Mouse (Mus musculus) limb, embryonic 13.5 days (tissue): ENCODE data around the gene Prss57. TPM values are rescaled to one million over a fixed set of nuclear protein-coding genes. Genes with fewer than 3 reads are reported as not detected.

Experiments used
- ATAC-seq: fragments of 200-750 bp; cut with Nextera tagmentation; 2 replicates; pipeline ENCODE4 v1.8.0; 2017; ENCODE audit warnings: low read depth, moderate number of reproducible peaks, moderate TSS enrichment; ENCODE audit not compliant: low FRiP score
- H3K27ac ChIP-seq: fragments of 300-500 bp; sonication (generic); 2 replicates; pipeline ENCODE4 v1.5.1; 2015; ENCODE audit warnings: inconsistent platforms, mild to moderate bottlenecking, moderate library complexity
- H3K27me3 ChIP-seq: fragments of 300-500 bp; sonication (generic); 2 replicates; pipeline ENCODE4 v1.6.1; 2015; ENCODE audit warnings: mild to moderate bottlenecking, inconsistent platforms
- H3K36me3 ChIP-seq: fragments of 300-500 bp; sonication (generic); 2 replicates; pipeline ENCODE4 v1.6.1; 2015; ENCODE audit warnings: inconsistent platforms, mild to moderate bottlenecking, moderate library complexity
- H3K4me1 ChIP-seq: fragments of 300-500 bp; sonication (generic); 2 replicates; pipeline ENCODE4 v1.6.1; 2015; ENCODE audit warnings: inconsistent platforms
- H3K4me2 ChIP-seq: fragments of 300-500 bp; sonication (generic); replicated peaks from 2 replicates; pipeline ENCODE4 v1.6.1; 2015; ENCODE audit warnings: inconsistent platforms, mild to moderate bottlenecking, moderate library complexity
- H3K4me3 ChIP-seq: fragments of 300-500 bp; sonication (generic); 2 replicates; pipeline ENCODE4 v1.5.1; 2015; ENCODE audit warnings: moderate library complexity, mild to moderate bottlenecking, inconsistent platforms
- H3K9ac ChIP-seq: fragments of 300-500 bp; sonication (generic); 2 replicates; pipeline ENCODE4 v1.6.1; 2015; ENCODE audit warnings: mild to moderate bottlenecking, inconsistent platforms
- H3K9me3 ChIP-seq: fragments of 300-500 bp; sonication (generic); 2 replicates; pipeline ENCODE4 v1.6.1; 2016; ENCODE audit warnings: inconsistent platforms
- WGBS: fragments of 180-500 bp; shearing (Covaris S2); methylation state at CpG from one replicate; pipeline ENCODE4 v1.1.7; 2015; 5-methylcytosine and 5-hydroxymethylcytosine counted together
- polyA plus RNA-seq: library from polyadenylated mRNA; unstranded; fragments of >200 nt; fragmentation: Nextera tagmentation; extraction: Ambion mirVana; gene quantifications from 2 replicates; pipeline ENCODE4 v1.2.1, GENCODE M21; 2015

The Prss57 gene
- polyA plus RNA-seq, 1 experiment from 2014 or later: 0.11 TPM

GRCm38 (mm10) chr10:79777103-79777531 is 13.6 kb downstream of the Prss57 start, which contains the start of gene Fstl3:
Gene Fstl3, plus strand, starts transcription at chr10:79777272.
- Histone ChIP-seq H3K27ac (no peak within 1 kb of the TSS; the same call in 1 of the 2 replicates), H3K4me1 (peaks cover 44% of the 10 kb centered on the region), H3K4me3 (peak within 1 kb of the TSS; percentile 54), H3K36me3 (no peaks in the 10 kb centered on the region), H3K9me3 (peaks cover 6% of the 10 kb centered on the region; the same call in 1 of the 2 replicates), H3K4me2 (peak within 1 kb of the TSS; percentile 81), H3K27me3 (peaks cover 42% of the 10 kb centered on the region), H3K9ac (peak within 1 kb of the TSS; percentile 74)
- no peak for ATAC-seq
- under 1% methylated on average over 39 of the region's 39 CpGs for WGBS

GRCm38 (mm10) chr10:79774486-79775279 is 16.1 kb downstream of the Prss57 start:
- peaks cover 31% of the 10 kb centered on the region for H3K4me1 ChIP-seq
- 69% methylated on average over 5 of the region's 5 CpGs for WGBS
- ATAC-seq: no peak
- no peak overlapping the region for H3K4me3 ChIP-seq
- no peak overlapping the region for H3K9ac ChIP-seq
- peaks cover 27% of the 10 kb centered on the region for H3K27me3 ChIP-seq
- H3K4me2 ChIP-seq: no peak overlapping the region
- no peak overlapping the region for H3K27ac ChIP-seq
- no peaks in the 10 kb centered on the region for H3K36me3 ChIP-seq
- H3K9me3 ChIP-seq: peaks cover 6% of the 10 kb centered on the region; the same call in 1 of the 2 replicates

GRCm38 (mm10) chr10:79773208-79773607 is 17.6 kb downstream of the Prss57 start:
- 87% methylated on average over 2 of the region's 2 CpGs for WGBS
- H3K9ac ChIP-seq: no peak overlapping the region

GRCm38 (mm10) chr10:79772320-79772719 is 18.4 kb downstream of the Prss57 start:
- Histone ChIP-seq H3K27me3 (0 out of 2 replicates have a peak, but pooled peaks cover 5% of the 10 kb centered on the region), H3K9ac (no peak overlapping the region), H3K4me3 (no peak overlapping the region), H3K9me3 (peaks cover 6% of the 10 kb centered on the region; the same call in 1 of the 2 replicates), H3K4me1 (peaks cover 17% of the 10 kb centered on the region), H3K27ac (no peak overlapping the region), H3K36me3 (no peaks in the 10 kb centered on the region), H3K4me2 (no peak overlapping the region)
- no peak for ATAC-seq
- 79% methylated on average over 3 of the region's 3 CpGs for WGBS

More at GRCm38 (mm10) chr10:79773208-79773607, 17.6 kb downstream of the Prss57 start:
- Histone ChIP-seq H3K4me3 (no peak overlapping the region), H3K4me1 (peaks cover 19% of the 10 kb centered on the region), H3K27me3 (peaks cover 13% of the 10 kb centered on the region), H3K9me3 (peaks cover 6% of the 10 kb centered on the region; the same call in 1 of the 2 replicates), H3K4me2 (no peak overlapping the region), H3K27ac (no peak overlapping the region), H3K36me3 (no peaks in the 10 kb centered on the region)
- ATAC-seq: no peak

- H3K27ac ChIP-seq: no peak overlapping the region
- peaks cover 25% of the 10 kb centered on the region for H3K4me1 ChIP-seq
- H3K27me3 ChIP-seq: no peaks in the 10 kb centered on the region
- H3K4me3 ChIP-seq: no peak overlapping the region
- no peaks in the 10 kb centered on the region for H3K9me3 ChIP-seq
- H3K9ac ChIP-seq: no peak overlapping the region
- ATAC-seq: no peak
- peaks cover 4% of the 10 kb centered on the region; the same call in 1 of the 2 replicates for H3K36me3 ChIP-seq
- 33% methylated on average over 4 of the region's 4 CpGs for WGBS
- H3K4me2 ChIP-seq: no peak overlapping the region
These were observed 21.4 kb downstream of the Prss57 start for GRCm38 (mm10) chr10:79769329-79769728.

- Histone ChIP-seq H3K9me3 (no peaks in the 10 kb centered on the region), H3K4me3 (no peak overlapping the region), H3K27me3 (no peaks in the 10 kb centered on the region), H3K4me2 (peak overlapping the region; percentile 97; the same call in 1 of the 2 replicates), H3K4me1 (peaks cover 29% of the 10 kb centered on the region), H3K27ac (no peak overlapping the region), H3K36me3 (peaks cover 4% of the 10 kb centered on the region; the same call in 1 of the 2 replicates), H3K9ac (no peak overlapping the region)
- ATAC-seq: no peak
- WGBS: 0% methylated on average over 5 of the region's 5 CpGs
These were observed 22.4 kb downstream of the Prss57 start for GRCm38 (mm10) chr10:79768400-79768799.

- peak overlapping the region; percentile 62 for H3K9ac ChIP-seq
- peak overlapping the region; percentile 97 for H3K4me2 ChIP-seq
- H3K4me3 ChIP-seq: peak overlapping the region; percentile 96
- H3K9me3 ChIP-seq: no peaks in the 10 kb centered on the region
- H3K27me3 ChIP-seq: no peaks in the 10 kb centered on the region
- ATAC-seq: peak; percentile 85
- peaks cover 29% of the 10 kb centered on the region for H3K4me1 ChIP-seq
- WGBS: 12% methylated on average over 40 of the region's 40 CpGs
- H3K27ac ChIP-seq: peak overlapping the region; percentile 86
- H3K36me3 ChIP-seq: peaks cover 10% of the 10 kb centered on the region; the same call in 1 of the 2 replicates
These were observed 23.2 kb downstream of the Prss57 start for GRCm38 (mm10) chr10:79767372-79768244.

- Histone ChIP-seq H3K27me3 (no peaks in the 10 kb centered on the region), H3K4me2 (peak within 1 kb of the TSS; percentile 97), H3K4me3 (peak within 1 kb of the TSS; percentile 96), H3K36me3 (peaks cover 19% of the 10 kb centered on the region), H3K27ac (peak within 1 kb of the TSS; percentile 92), H3K9me3 (no peaks in the 10 kb centered on the region), H3K4me1 (peaks cover 29% of the 10 kb centered on the region), H3K9ac (peak within 1 kb of the TSS; percentile 94)
- under 1% methylated on average over 78 of the region's 101 CpGs for WGBS
- ATAC-seq: peak; percentile 91
These were observed 24.0 kb downstream of the Prss57 start, which contains the start of gene Rnf126 for GRCm38 (mm10) chr10:79766508-79767325. Gene Rnf126, minus strand, starts transcription at chr10:79766952.

- peaks cover 25% of the 10 kb centered on the region for H3K36me3 ChIP-seq
- 8% methylated on average over 15 of the region's 16 CpGs for WGBS
- H3K27ac ChIP-seq: peak overlapping the region; percentile 92; the same call in 1 of the 2 replicates
- peak overlapping the region; percentile 94 for H3K9ac ChIP-seq
- ATAC-seq: no peak
- peaks cover 29% of the 10 kb centered on the region for H3K4me1 ChIP-seq
- H3K9me3 ChIP-seq: no peaks in the 10 kb centered on the region
- no peaks in the 10 kb centered on the region for H3K27me3 ChIP-seq
- H3K4me2 ChIP-seq: peak overlapping the region; percentile 97
- H3K4me3 ChIP-seq: peak overlapping the region; percentile 96
These were observed 24.7 kb downstream of the Prss57 start for GRCm38 (mm10) chr10:79766001-79766507.

GRCm38 (mm10) chr10:79765228-79765745 is 25.5 kb downstream of the Prss57 start:
- peaks cover 29% of the 10 kb centered on the region for H3K4me1 ChIP-seq
- H3K4me3 ChIP-seq: peak overlapping the region; percentile 96
- H3K27me3 ChIP-seq: no peaks in the 10 kb centered on the region
- peaks cover 33% of the 10 kb centered on the region for H3K36me3 ChIP-seq
- no peaks in the 10 kb centered on the region for H3K9me3 ChIP-seq
- H3K9ac ChIP-seq: peak overlapping the region; percentile 94
- no peak for ATAC-seq
- H3K27ac ChIP-seq: no peak overlapping the region
- WGBS: 86% methylated on average over 2 of the region's 2 CpGs
- H3K4me2 ChIP-seq: peak overlapping the region; percentile 97

GRCm38 (mm10) chr10:79764234-79764633 is 26.5 kb downstream of the Prss57 start:
- H3K4me2 ChIP-seq: no peak overlapping the region
- 0 out of 2 replicates have a peak overlapping the region, but pooled peaks have one; percentile 94 for H3K9ac ChIP-seq
- H3K27me3 ChIP-seq: no peaks in the 10 kb centered on the region
- no peak for ATAC-seq
- H3K36me3 ChIP-seq: peaks cover 42% of the 10 kb centered on the region
- 80% methylated on average over 7 of the region's 7 CpGs for WGBS
- peaks cover 29% of the 10 kb centered on the region for H3K4me1 ChIP-seq
- H3K9me3 ChIP-seq: no peaks in the 10 kb centered on the region
- H3K27ac ChIP-seq: no peak overlapping the region
- H3K4me3 ChIP-seq: no peak overlapping the region
